Mouse (Mus musculus): ENCODE measurements at regions not wholly inside any gene's neighbourhood (a gene's known extent, or its start where the extent isn't known, plus 50 kb on each side); places are given as distances from the start of the nearest gene placed in this dataset.
"Not testable (repeated sequence)": the region's sequence is repeated elsewhere in the genome, so short reads cannot be mapped to it uniquely, and the experiment has no call there.

GRCm38 (mm10) chr1:194443681-194444080, 174.3 kb upstream of the Plxna2 start:
- DNase-seq (ENCODE audit: low spot score in 2 of 2), result no peak

- no peak for DNase-seq (ENCODE audit: low spot score in 2 of 2)
These were observed 180.7 kb upstream of the Plxna2 start for GRCm38 (mm10) chr1:194437301-194437700.

- DNase-seq (ENCODE audit: low spot score in 2 of 2), result no peak
These were observed 183.0 kb upstream of the Plxna2 start for GRCm38 (mm10) chr1:194435060-194435459.

- no peak for DNase-seq (ENCODE audit: low spot score in 2 of 2)
These were observed 189.4 kb upstream of the Plxna2 start for GRCm38 (mm10) chr1:194428586-194428985.

- no peak for DNase-seq (ENCODE audit: low spot score in 2 of 2)
These were observed 191.7 kb upstream of the Plxna2 start for GRCm38 (mm10) chr1:194426293-194426692.

GRCm38 (mm10) chr1:194424201-194424600, 193.8 kb upstream of the Plxna2 start:
- DNase-seq (ENCODE audit: low spot score in 2 of 2), result no peak

GRCm38 (mm10) chr1:194412193-194412592, 205.8 kb upstream of the Plxna2 start:
- no peak for DNase-seq (ENCODE audit: low spot score in 2 of 2)

GRCm38 (mm10) chr1:194411788-194412187, 206.2 kb upstream of the Plxna2 start:
- DNase-seq (ENCODE audit: low spot score in 2 of 2), result no peak

- no peak for DNase-seq (ENCODE audit: low spot score in 2 of 2)
These were observed 218.7 kb upstream of the Plxna2 start for GRCm38 (mm10) chr1:194399281-194399680.

- DNase-seq (ENCODE audit: low spot score in 2 of 2), result no peak
These were observed 221.1 kb upstream of the Plxna2 start for GRCm38 (mm10) chr1:194396754-194397460.

- DNase-seq (ENCODE audit: low spot score in 2 of 2), result no peak
These were observed 224.3 kb upstream of the Plxna2 start for GRCm38 (mm10) chr1:194393720-194394119.

- DNase-seq (ENCODE audit: low spot score in 2 of 2), result no peak
These were observed 227.8 kb upstream of the Plxna2 start for GRCm38 (mm10) chr1:194390202-194390601.

GRCm38 (mm10) chr1:194378135-194378534, 239.9 kb upstream of the Plxna2 start:
- no peak for DNase-seq (ENCODE audit: low spot score in 2 of 2)

GRCm38 (mm10) chr1:194373511-194373910, 244.5 kb upstream of the Plxna2 start:
- not testable (repeated sequence) for DNase-seq (ENCODE audit: low spot score in 2 of 2)

GRCm38 (mm10) chr1:194363917-194364316, 254.1 kb upstream of the Plxna2 start:
- no peak for DNase-seq (ENCODE audit: low spot score in 2 of 2)

- no peak for DNase-seq (ENCODE audit: low spot score in 2 of 2)
These were observed 254.8 kb upstream of the Plxna2 start for GRCm38 (mm10) chr1:194363129-194363768.

GRCm38 (mm10) chr1:194362298-194362697, 255.7 kb upstream of the Plxna2 start:
- no peak for DNase-seq (ENCODE audit: low spot score in 2 of 2)

GRCm38 (mm10) chr1:194361316-194361715, 256.7 kb upstream of the Plxna2 start:
- DNase-seq (ENCODE audit: low spot score in 2 of 2), result no peak

- no peak for DNase-seq (ENCODE audit: low spot score in 2 of 2)
These were observed 263.5 kb upstream of the Plxna2 start for GRCm38 (mm10) chr1:194354332-194355120.

GRCm38 (mm10) chr1:194345304-194346033, 272.5 kb upstream of the Plxna2 start:
- no peak for DNase-seq (ENCODE audit: low spot score in 2 of 2)

GRCm38 (mm10) chr1:194342568-194342967, 275.4 kb upstream of the Plxna2 start:
- no peak for DNase-seq (ENCODE audit: low spot score in 2 of 2)

GRCm38 (mm10) chr1:194341758-194342157, 276.3 kb upstream of the Plxna2 start:
- DNase-seq (ENCODE audit: low spot score in 2 of 2), result no peak
